Mouse (Mus musculus): ENCODE results near the gene Fabp7. TPM values are rescaled to one million over a fixed set of nuclear protein-coding genes. Genes with fewer than 3 reads are reported as not detected.

The Fabp7 gene
- polyA plus RNA-seq, 1 experiment from 2014 or later, result 31.2 TPM

DNA sequence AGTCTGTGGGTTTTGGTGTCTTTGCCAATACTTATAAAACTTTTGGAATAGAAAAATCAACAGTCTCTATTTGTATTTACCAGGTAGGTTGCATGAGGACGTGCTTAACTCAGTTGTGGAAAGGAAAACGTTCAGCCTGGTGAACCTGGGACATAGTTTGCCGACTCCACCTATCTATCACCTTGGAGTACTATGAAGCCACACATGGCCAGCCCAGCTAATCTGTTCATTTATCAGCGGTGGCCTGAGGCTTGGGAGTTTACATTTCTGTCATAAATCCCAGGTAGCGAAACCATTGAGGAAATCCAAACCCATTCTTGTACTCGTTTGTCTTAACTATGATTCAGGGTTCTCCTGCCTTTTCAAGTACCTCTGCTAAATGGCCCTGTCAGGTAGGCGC lies 9.3 kb downstream of the Fabp7 start, which contains the start of gene Smpdl3a:
Gene Smpdl3a, plus strand, starts transcription at position 318 of the 400 bp plus-strand sequence.
- TF ChIP-seq CTCF (IDR thresholded peaks at IDR 0.05; ENCODE audit: low read depth) (no peak), EP300 (optimal IDR thresholded peaks at IDR 0.05) (no peak)
- H3K9ac ChIP-seq (ENCODE audit: low read length), result peak within 1 kb of the TSS; percentile 87
- ATAC-seq (ENCODE audit: low FRiP score, low TSS enrichment), result peak; percentile 74
- peak within 1 kb of the TSS; percentile 95 for H3K27ac ChIP-seq (replicated peaks)
- H3K9me3 ChIP-seq (ENCODE audit: control insufficient read depth, low read length), result no peaks in the 10 kb centered on the region
- WGBS, result 45% methylated on average over 7 of the region's 7 CpGs
- no peaks in the 10 kb centered on the region for H3K36me3 ChIP-seq (ENCODE audit: control insufficient read depth, insufficient read depth, low read length)
- no peak for DNase-seq (ENCODE audit: low spot score)
- H3K27me3 ChIP-seq (ENCODE audit: control insufficient read depth, insufficient read depth, low read length), result no peaks in the 10 kb centered on the region
- H3K4me1 ChIP-seq (replicated peaks; ENCODE audit: control insufficient read depth, insufficient read depth), result 0 out of 2 replicates have a peak, but pooled peaks cover 2% of the 10 kb centered on the region
- H3K4me2 ChIP-seq (replicated peaks; ENCODE audit: low read depth), result peak within 1 kb of the TSS; percentile 96
- H3K4me3 ChIP-seq (ENCODE audit: low read depth, low read length), result peak within 1 kb of the TSS; percentile 68

DNA sequence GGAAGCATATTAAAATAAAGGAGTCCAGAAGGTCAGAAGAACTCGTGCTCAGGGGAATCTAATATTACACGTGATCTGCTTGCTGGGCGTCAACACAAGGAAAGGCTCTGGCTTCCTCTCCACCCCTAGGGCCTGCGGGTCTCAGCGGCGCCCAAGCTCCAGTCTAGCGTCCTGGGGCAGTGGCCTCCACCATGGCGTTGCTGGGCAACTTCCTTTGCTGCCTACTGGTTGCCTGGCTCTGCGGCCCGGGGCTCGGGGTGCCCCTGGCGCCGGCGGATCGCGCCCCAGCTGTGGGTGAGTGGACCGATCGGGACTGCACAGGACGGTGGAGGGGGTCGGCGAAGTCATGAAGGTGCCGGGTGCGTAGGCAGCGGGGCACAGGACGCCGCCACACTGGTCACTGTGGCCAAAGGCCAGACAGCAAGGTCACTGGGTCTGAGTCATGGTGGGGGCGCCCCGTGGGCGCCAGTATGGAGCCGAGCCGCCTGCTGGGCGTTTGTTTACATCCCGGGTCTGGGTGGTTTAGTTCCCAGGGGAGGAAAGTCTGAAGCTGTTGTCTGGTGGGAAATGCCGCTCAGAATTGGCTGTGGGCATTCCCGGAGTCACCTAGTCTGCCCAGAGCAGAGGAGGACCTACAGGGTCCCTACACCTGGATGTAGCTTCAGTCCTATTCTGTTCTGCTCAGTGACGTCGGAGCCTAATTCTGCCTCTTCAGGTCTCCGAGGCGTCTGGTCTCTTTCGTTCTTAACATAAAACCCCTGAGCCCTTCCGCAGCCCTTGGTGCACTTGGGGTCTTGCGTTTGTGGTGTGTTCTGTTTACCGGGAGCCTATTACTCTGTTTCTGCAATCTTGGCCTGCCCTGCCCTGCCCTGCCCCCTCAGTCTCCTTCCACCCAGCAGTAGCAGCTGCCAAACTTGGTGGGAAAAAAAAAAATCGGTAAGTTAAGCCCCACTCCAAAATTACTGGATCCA lies 10.1 kb downstream of the Fabp7 start:
- under 1% methylated on average over 40 of the region's 44 CpGs for WGBS

DNA sequence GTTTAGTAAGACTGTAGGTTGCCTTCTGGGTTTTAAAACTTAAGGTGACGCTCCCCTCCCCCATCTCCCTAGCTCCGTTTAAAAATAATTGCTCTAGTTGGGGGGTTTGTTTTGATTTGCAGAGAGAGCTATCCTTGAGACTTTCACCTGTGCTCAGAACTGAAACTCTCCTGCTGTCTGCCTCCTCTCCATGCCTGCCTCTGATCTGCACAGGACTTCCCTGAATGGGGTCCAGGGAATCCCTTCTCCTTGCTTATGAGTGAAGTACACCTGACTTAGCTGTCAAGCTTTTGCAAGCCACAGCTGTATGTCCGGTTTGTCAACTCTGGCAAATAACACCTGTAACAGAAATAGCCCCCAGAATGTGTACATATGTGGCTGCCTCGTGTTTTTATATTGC lies 10.9 kb downstream of the Fabp7 start:
- 16% methylated on average over 4 of the region's 4 CpGs for WGBS
- peak overlapping the region; percentile 68 for H3K4me3 ChIP-seq (ENCODE audit: low read depth, low read length)
- ATAC-seq (ENCODE audit: low FRiP score, low TSS enrichment), result no peak

More for the DNA sequence above, 10.1 kb downstream of the Fabp7 start:
- no peaks in the 10 kb centered on the region for H3K36me3 ChIP-seq (ENCODE audit: control insufficient read depth, insufficient read depth, low read length)
- H3K4me3 ChIP-seq (ENCODE audit: low read depth, low read length), result peak overlapping the region; percentile 68
- peak overlapping the region; percentile 87 for H3K9ac ChIP-seq (ENCODE audit: low read length)
- peak; percentile 71 for DNase-seq (ENCODE audit: low spot score)
- H3K27ac ChIP-seq (replicated peaks), result peak overlapping the region; percentile 95
- no peaks in the 10 kb centered on the region for H3K27me3 ChIP-seq (ENCODE audit: control insufficient read depth, insufficient read depth, low read length)
- H3K4me2 ChIP-seq (replicated peaks; ENCODE audit: low read depth), result peak overlapping the region; percentile 96
- no peaks in the 10 kb centered on the region for H3K9me3 ChIP-seq (ENCODE audit: control insufficient read depth, low read length)
- TF ChIP-seq CTCF (IDR thresholded peaks at IDR 0.05; ENCODE audit: low read depth) (peak; percentile 22; the same call in 1 of the 2 replicates), EP300 (optimal IDR thresholded peaks at IDR 0.05) (no peak)
- H3K4me1 ChIP-seq (replicated peaks; ENCODE audit: control insufficient read depth, insufficient read depth), result 0 out of 2 replicates have a peak, but pooled peaks cover 2% of the 10 kb centered on the region
- ATAC-seq (ENCODE audit: low FRiP score, low TSS enrichment), result peak; percentile 92

DNA sequence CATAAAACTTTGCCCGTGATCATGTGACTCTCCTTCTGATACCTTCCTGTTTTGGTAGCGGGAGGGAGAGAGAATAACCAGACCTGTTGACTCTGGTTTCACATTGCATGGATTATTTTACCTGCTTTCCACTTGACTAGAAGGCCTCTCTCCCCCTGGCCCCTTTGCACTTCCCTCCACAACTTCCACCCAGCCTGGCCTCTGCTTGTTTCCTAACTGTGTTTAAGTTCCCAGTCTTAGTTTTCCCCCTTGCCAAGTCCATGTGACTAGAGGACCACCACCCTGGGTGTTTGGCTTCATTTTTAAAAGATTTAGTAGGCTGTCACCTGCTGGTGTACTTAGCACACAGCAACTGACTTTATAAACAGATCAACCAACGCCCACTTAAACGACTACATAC lies 11.4 kb downstream of the Fabp7 start:
- H3K27me3 ChIP-seq (ENCODE audit: control insufficient read depth, insufficient read depth, low read length), result no peaks in the 10 kb centered on the region
- 43% methylated on average over 4 of the region's 4 CpGs for WGBS
- peak; percentile 42 for DNase-seq (ENCODE audit: low spot score)
- no peaks in the 10 kb centered on the region for H3K36me3 ChIP-seq (ENCODE audit: control insufficient read depth, insufficient read depth, low read length)
- ATAC-seq (ENCODE audit: low FRiP score, low TSS enrichment), result no peak
- H3K4me1 ChIP-seq (replicated peaks; ENCODE audit: control insufficient read depth, insufficient read depth), result 0 out of 2 replicates have a peak, but pooled peaks cover 2% of the 10 kb centered on the region
- H3K9ac ChIP-seq (ENCODE audit: low read length), result peak overlapping the region; percentile 87; the same call in 1 of the 2 replicates
- H3K9me3 ChIP-seq (ENCODE audit: control insufficient read depth, low read length), result no peaks in the 10 kb centered on the region
- peak overlapping the region; percentile 96 for H3K4me2 ChIP-seq (replicated peaks; ENCODE audit: low read depth)
- H3K4me3 ChIP-seq (ENCODE audit: low read depth, low read length), result peak overlapping the region; percentile 68
- H3K27ac ChIP-seq (replicated peaks), result peak overlapping the region; percentile 3; the same call in 1 of the 2 replicates
- TF ChIP-seq CTCF (IDR thresholded peaks at IDR 0.05; ENCODE audit: low read depth) (peak; percentile 73), EP300 (optimal IDR thresholded peaks at IDR 0.05) (no peak)

More for the DNA sequence above, 10.9 kb downstream of the Fabp7 start:
- Histone ChIP-seq H3K36me3 (ENCODE audit: control insufficient read depth, insufficient read depth, low read length) (no peaks in the 10 kb centered on the region), H3K9ac (ENCODE audit: low read length) (peak overlapping the region; percentile 87), H3K9me3 (ENCODE audit: control insufficient read depth, low read length) (no peaks in the 10 kb centered on the region), H3K4me2 (replicated peaks; ENCODE audit: low read depth) (peak overlapping the region; percentile 96), H3K4me1 (replicated peaks; ENCODE audit: control insufficient read depth, insufficient read depth) (0 out of 2 replicates have a peak, but pooled peaks cover 2% of the 10 kb centered on the region), H3K27me3 (ENCODE audit: control insufficient read depth, insufficient read depth, low read length) (no peaks in the 10 kb centered on the region), H3K27ac (replicated peaks) (peak overlapping the region; percentile 95)
- peak; percentile 29 for DNase-seq (ENCODE audit: low spot score)
- TF ChIP-seq CTCF (IDR thresholded peaks at IDR 0.05; ENCODE audit: low read depth) (no peak), EP300 (optimal IDR thresholded peaks at IDR 0.05) (no peak)

DNA sequence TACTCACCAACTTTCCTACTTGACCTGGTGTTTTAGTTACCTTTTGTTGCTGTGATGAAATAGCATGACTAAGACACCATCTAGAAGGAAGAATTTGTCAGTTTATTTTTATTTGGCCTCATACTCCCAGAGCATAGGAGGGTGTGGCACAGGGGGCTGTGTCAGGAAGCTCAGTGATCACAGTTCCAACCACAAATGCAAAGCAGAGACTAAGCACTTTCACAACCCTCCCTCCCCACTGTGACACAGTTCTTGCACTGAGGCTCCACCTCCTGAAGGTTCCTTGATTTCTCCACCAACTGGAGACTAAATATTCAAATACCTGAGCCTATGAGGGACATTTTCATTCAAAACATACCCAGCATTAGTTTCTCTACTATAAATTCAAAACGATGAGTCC lies 14.8 kb downstream of the Fabp7 start:
- DNase-seq (ENCODE audit: low spot score) (no peak), ATAC-seq (ENCODE audit: low FRiP score, low TSS enrichment) (no peak)
- Histone ChIP-seq H3K9ac (ENCODE audit: low read length) (no peak overlapping the region), H3K9me3 (ENCODE audit: control insufficient read depth, low read length) (no peaks in the 10 kb centered on the region), H3K27me3 (ENCODE audit: control insufficient read depth, insufficient read depth, low read length) (no peaks in the 10 kb centered on the region), H3K27ac (replicated peaks) (no peak overlapping the region), H3K4me1 (replicated peaks; ENCODE audit: control insufficient read depth, insufficient read depth) (0 out of 2 replicates have a peak, but pooled peaks cover 2% of the 10 kb centered on the region), H3K4me2 (replicated peaks; ENCODE audit: low read depth) (no peak overlapping the region), H3K4me3 (ENCODE audit: low read depth, low read length) (no peak overlapping the region), H3K36me3 (ENCODE audit: control insufficient read depth, insufficient read depth, low read length) (no peaks in the 10 kb centered on the region)
- WGBS, result 86% methylated on average over 1 of the region's 1 CpGs
- TF ChIP-seq CTCF (IDR thresholded peaks at IDR 0.05; ENCODE audit: low read depth) (no peak), EP300 (optimal IDR thresholded peaks at IDR 0.05) (no peak)

Measured in stomach, postnatal 0 days (tissue).